Mouse (Mus musculus) embryonic facial prominence, embryonic 14.5 days (tissue): Measurements from ENCODE around the gene Calm4. TPM values are rescaled to one million over a fixed set of nuclear protein-coding genes. Genes with fewer than 3 reads are reported as not detected.
A peak's percentile ranks its signal among the peaks of the same experiment; 100 is the strongest.
"Not testable (repeated sequence)": the region's sequence is repeated elsewhere in the genome, so short reads cannot be mapped to it uniquely, and the experiment has no call there.

Source experiments
- ATAC-seq: fragments of 200-750 bp; cut with Nextera tagmentation; 2 replicates; pipeline ENCODE4 v1.8.0; 2017; ENCODE audit warnings: low read depth, moderate number of reproducible peaks, moderate TSS enrichment
- DNase-seq: peaks from one replicate; pipeline ENCODE4 v3.0.0-alpha.2; 2015; ENCODE audit warnings: low spot score
- H3K27ac ChIP-seq: fragments of 300-500 bp; sonication (generic); replicated peaks from 2 replicates; pipeline ENCODE4 v1.5.1; 2014; ENCODE audit warnings: low read depth, mild to moderate bottlenecking, low read length, moderate library complexity
- H3K27me3 ChIP-seq: fragments of 300-500 bp; sonication (generic); replicated peaks from 2 replicates; pipeline ENCODE4 v1.6.1; 2014; ENCODE audit warnings: low read length; ENCODE audit not compliant: control insufficient read depth, insufficient read depth
- H3K36me3 ChIP-seq: fragments of 300-500 bp; sonication (generic); 2 replicates; pipeline ENCODE4 v1.6.1; 2014; ENCODE audit warnings: low read length, mixed read lengths; ENCODE audit not compliant: control insufficient read depth, insufficient read depth
- H3K4me1 ChIP-seq: fragments of 300-500 bp; sonication (generic); 2 replicates; pipeline ENCODE4 v1.6.1; 2014; ENCODE audit warnings: antibody characterized with exemption, low read length; ENCODE audit not compliant: control insufficient read depth, insufficient read depth
- H3K4me2 ChIP-seq: fragments of 300-500 bp; sonication (generic); 2 replicates; pipeline ENCODE4 v1.6.1; 2014; ENCODE audit warnings: low read depth, mild to moderate bottlenecking, low read length, moderate library complexity, mixed read lengths
- H3K4me3 ChIP-seq: fragments of 300-500 bp; sonication (generic); 2 replicates; pipeline ENCODE4 v1.5.1; 2014; ENCODE audit warnings: low read depth, mild to moderate bottlenecking, low read length
- H3K9ac ChIP-seq: fragments of 300-500 bp; sonication (generic); 2 replicates; pipeline ENCODE4 v1.6.1; 2014; ENCODE audit warnings: low read depth, mild to moderate bottlenecking, low read length, moderate library complexity, mixed read lengths
- H3K9me3 ChIP-seq: fragments of 300-500 bp; sonication (generic); 2 replicates; pipeline ENCODE4 v1.6.1; 2016; ENCODE audit warnings: low read length; ENCODE audit not compliant: control insufficient read depth
- WGBS: fragments of 180-500 bp; shearing (Covaris S2); extraction: QIAGEN DNeasy Blood & Tissue Kit; methylation state at CpG from one replicate; pipeline ENCODE4 v1.1.7; 2014; 5-methylcytosine and 5-hydroxymethylcytosine counted together
- polyA plus RNA-seq: library from polyadenylated mRNA; unstranded; fragments of >200 nt; fragmentation: Nextera tagmentation; extraction: Ambion mirVana; gene quantifications from 2 replicates; pipeline ENCODE4 v1.2.1, GENCODE M21; 2014

Calm4 gene
- polyA plus RNA-seq, result 25.4 and 99.1 TPM in 2 replicates

GRCm38 (mm10) chr13:3837312-3837807, at the start of gene Calm4:
Gene Calm4, plus strand, starts transcription at chr13:3837757.
- not testable (repeated sequence) for DNase-seq, H3K4me3 ChIP-seq, H3K9me3 ChIP-seq, H3K27me3 ChIP-seq, H3K27ac ChIP-seq, H3K36me3 ChIP-seq, H3K9ac ChIP-seq, ATAC-seq, H3K4me2 ChIP-seq, H3K4me1 ChIP-seq

GRCm38 (mm10) chr13:3788588-3788987, 49.0 kb upstream of the Calm4 start:
- H3K4me3 ChIP-seq, result no peak overlapping the region
- no peaks in the 10 kb centered on the region for H3K9me3 ChIP-seq
- no peak overlapping the region for H3K9ac ChIP-seq
- no peaks in the 10 kb centered on the region for H3K27me3 ChIP-seq
- DNase-seq (no peak), ATAC-seq (no peak)
- WGBS, result 62% methylated on average over 2 of the region's 2 CpGs
- no peak overlapping the region for H3K27ac ChIP-seq
- H3K4me2 ChIP-seq, result no peak overlapping the region
- no peaks in the 10 kb centered on the region for H3K36me3 ChIP-seq
- H3K4me1 ChIP-seq, result peaks cover 3% of the 10 kb centered on the region; the same call in 1 of the 2 replicates

- Histone ChIP-seq H3K27me3 (no peaks in the 10 kb centered on the region), H3K4me3 (no peak overlapping the region), H3K36me3 (no peaks in the 10 kb centered on the region), H3K9ac (no peak overlapping the region), H3K9me3 (no peaks in the 10 kb centered on the region), H3K4me2 (no peak overlapping the region), H3K27ac (no peak overlapping the region), H3K4me1 (peaks cover 3% of the 10 kb centered on the region; the same call in 1 of the 2 replicates)
- WGBS, result 53% methylated on average over 2 of the region's 2 CpGs
- no peak for ATAC-seq
- DNase-seq, result no peak
These were observed 48.0 kb upstream of the Calm4 start for GRCm38 (mm10) chr13:3789531-3789930.

GRCm38 (mm10) chr13:3796649-3797048, 40.9 kb upstream of the Calm4 start:
- no peaks in the 10 kb centered on the region for H3K36me3 ChIP-seq
- H3K4me3 ChIP-seq, result no peak overlapping the region
- DNase-seq (no peak), ATAC-seq (no peak)
- WGBS, result 83% methylated on average over 4 of the region's 4 CpGs
- H3K27me3 ChIP-seq, result no peaks in the 10 kb centered on the region
- 0 out of 2 replicates have a peak, but pooled peaks cover 4% of the 10 kb centered on the region for H3K4me1 ChIP-seq
- no peak overlapping the region for H3K27ac ChIP-seq
- H3K4me2 ChIP-seq, result no peak overlapping the region
- H3K9me3 ChIP-seq, result no peaks in the 10 kb centered on the region
- no peak overlapping the region for H3K9ac ChIP-seq

GRCm38 (mm10) chr13:3798751-3799150, 38.8 kb upstream of the Calm4 start:
- Histone ChIP-seq H3K4me1 (0 out of 2 replicates have a peak, but pooled peaks cover 4% of the 10 kb centered on the region), H3K4me2 (no peak overlapping the region), H3K4me3 (no peak overlapping the region), H3K27ac (no peak overlapping the region), H3K9me3 (no peaks in the 10 kb centered on the region), H3K9ac (no peak overlapping the region), H3K27me3 (no peaks in the 10 kb centered on the region), H3K36me3 (no peaks in the 10 kb centered on the region)
- DNase-seq (no peak), ATAC-seq (no peak)

- Histone ChIP-seq H3K9me3 (no peaks in the 10 kb centered on the region), H3K4me3 (no peak overlapping the region), H3K27ac (0 out of 2 replicates have a peak overlapping the region, but pooled peaks have one; percentile 33), H3K27me3 (no peaks in the 10 kb centered on the region), H3K4me1 (0 out of 2 replicates have a peak, but pooled peaks cover 5% of the 10 kb centered on the region), H3K9ac (no peak overlapping the region), H3K36me3 (no peaks in the 10 kb centered on the region), H3K4me2 (no peak overlapping the region)
- DNase-seq (no peak), ATAC-seq (no peak)
- WGBS, result 30% methylated on average over 3 of the region's 3 CpGs
These were observed 38.2 kb upstream of the Calm4 start for GRCm38 (mm10) chr13:3799386-3799785.

GRCm38 (mm10) chr13:3804186-3804585, 33.4 kb upstream of the Calm4 start, which contains the start of gene Calml3:
Gene Calml3, minus strand, starts transcription at chr13:3804316.
- no peaks in the 10 kb centered on the region for H3K9me3 ChIP-seq
- 0 out of 2 replicates have a peak, but pooled peaks have one; percentile 6 for ATAC-seq
- 73% methylated on average over 13 of the region's 13 CpGs for WGBS
- DNase-seq, result peak; percentile 35
- H3K27me3 ChIP-seq, result no peaks in the 10 kb centered on the region
- no peak within 1 kb of the TSS for H3K9ac ChIP-seq
- H3K4me3 ChIP-seq, result no peak within 1 kb of the TSS
- H3K4me1 ChIP-seq, result 0 out of 2 replicates have a peak, but pooled peaks cover 12% of the 10 kb centered on the region
- H3K27ac ChIP-seq, result no peak within 1 kb of the TSS
- H3K4me2 ChIP-seq, result no peak within 1 kb of the TSS; the same call in 1 of the 2 replicates
- no peaks in the 10 kb centered on the region for H3K36me3 ChIP-seq

GRCm38 (mm10) chr13:3805132-3805531, 32.4 kb upstream of the Calm4 start:
- Histone ChIP-seq H3K9me3 (no peaks in the 10 kb centered on the region), H3K27me3 (no peaks in the 10 kb centered on the region), H3K27ac (no peak overlapping the region), H3K36me3 (no peaks in the 10 kb centered on the region), H3K4me3 (no peak overlapping the region), H3K9ac (no peak overlapping the region), H3K4me1 (0 out of 2 replicates have a peak, but pooled peaks cover 8% of the 10 kb centered on the region), H3K4me2 (no peak overlapping the region)
- 66% methylated on average over 2 of the region's 2 CpGs for WGBS
- DNase-seq (no peak), ATAC-seq (no peak)

- WGBS, result 77% methylated on average over 5 of the region's 5 CpGs
- no peak overlapping the region for H3K9ac ChIP-seq
- H3K27me3 ChIP-seq, result no peaks in the 10 kb centered on the region
- 0 out of 2 replicates have a peak, but pooled peaks cover 8% of the 10 kb centered on the region for H3K4me1 ChIP-seq
- DNase-seq (no peak), ATAC-seq (no peak)
- H3K9me3 ChIP-seq, result no peaks in the 10 kb centered on the region
- no peak overlapping the region for H3K4me2 ChIP-seq
- no peak overlapping the region for H3K4me3 ChIP-seq
- H3K27ac ChIP-seq, result no peak overlapping the region
- no peaks in the 10 kb centered on the region for H3K36me3 ChIP-seq
These were observed 31.9 kb upstream of the Calm4 start for GRCm38 (mm10) chr13:3805638-3806037.
